Mouse (Mus musculus) left cerebral cortex, adult 18-20 months (tissue): ENCODE results near the gene Polr2a. TPM values are rescaled to one million over a fixed set of nuclear protein-coding genes. Genes with fewer than 3 reads are reported as not detected.
"Not testable (repeated sequence)": the region's sequence is repeated elsewhere in the genome, so short reads cannot be mapped to it uniquely, and the experiment has no call there.

Experiments
- DNase-seq, 2 experiments: peaks; one replicate each; pipeline ENCODE4 v3.0.0; 2021 to 2022; ENCODE audit warnings: low spot score in 2 of 2, mixed read lengths in 1 of 2
- total RNA-seq, 2 experiments: library from RNA; stranded (reverse); gene quantifications; 2 replicates each; pipeline ENCODE4 v1.2.3; 2021

The Polr2a gene
- total RNA-seq, 2 experiments from 2014 or later = 44.2 to 46.2 TPM

DNA sequence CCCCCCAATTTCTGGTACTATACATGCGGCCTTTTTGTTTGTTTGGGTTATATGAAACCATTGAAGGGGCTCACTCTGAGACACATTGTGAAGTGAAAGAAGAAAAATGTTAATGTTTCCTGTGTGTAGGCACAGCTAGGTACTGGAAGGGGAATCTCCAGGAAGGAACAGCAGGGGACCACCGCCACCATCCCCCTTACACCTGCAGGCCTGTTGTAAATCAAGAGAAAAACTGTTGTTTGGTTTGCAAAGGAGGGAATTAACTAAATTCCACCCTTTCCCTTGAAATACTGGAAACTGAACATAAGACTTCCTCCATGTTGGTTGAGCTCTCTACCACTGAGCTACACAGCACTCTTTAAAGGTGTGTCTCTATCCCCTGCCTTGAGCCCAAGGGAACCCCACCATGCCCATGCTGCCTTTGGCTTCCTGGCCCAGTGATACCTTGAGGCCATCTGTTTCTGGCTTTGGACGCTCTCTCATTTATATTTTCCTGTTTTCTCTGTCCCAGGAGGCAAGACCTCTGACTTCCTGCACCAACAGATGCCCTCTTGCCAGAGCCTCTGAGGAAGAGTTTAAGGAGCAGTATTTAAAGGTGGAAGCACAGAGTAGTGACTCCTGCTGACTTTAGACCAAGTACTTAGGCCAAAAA lies 49.7 kb downstream of the Polr2a start:
- no peak for DNase-seq

DNA sequence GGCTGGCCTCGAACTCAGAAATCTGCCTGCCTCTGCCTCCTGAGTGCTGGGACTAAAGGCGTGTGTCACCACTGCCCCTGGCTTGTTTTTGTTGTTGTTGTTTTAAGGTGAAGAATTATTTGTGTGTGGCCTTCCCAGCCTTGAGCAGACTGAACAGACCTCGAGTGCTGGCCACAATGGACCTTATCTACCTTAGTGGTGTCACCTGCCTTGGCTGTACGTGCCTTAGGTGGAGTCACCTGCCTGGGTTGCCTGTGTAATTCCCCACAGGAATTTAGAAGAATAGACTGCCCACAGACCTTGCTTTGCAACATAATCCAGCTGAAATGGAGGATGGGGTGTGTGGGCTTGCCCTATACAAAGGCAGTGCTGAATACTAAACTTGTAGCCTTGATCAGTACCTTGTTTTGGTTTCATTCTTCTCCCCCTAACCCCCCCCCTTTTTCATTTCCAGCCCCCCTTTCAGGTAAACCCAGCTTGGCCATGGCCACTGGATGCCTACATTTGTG lies 50.5 kb downstream of the Polr2a start:
- DNase-seq = no peak

DNA sequence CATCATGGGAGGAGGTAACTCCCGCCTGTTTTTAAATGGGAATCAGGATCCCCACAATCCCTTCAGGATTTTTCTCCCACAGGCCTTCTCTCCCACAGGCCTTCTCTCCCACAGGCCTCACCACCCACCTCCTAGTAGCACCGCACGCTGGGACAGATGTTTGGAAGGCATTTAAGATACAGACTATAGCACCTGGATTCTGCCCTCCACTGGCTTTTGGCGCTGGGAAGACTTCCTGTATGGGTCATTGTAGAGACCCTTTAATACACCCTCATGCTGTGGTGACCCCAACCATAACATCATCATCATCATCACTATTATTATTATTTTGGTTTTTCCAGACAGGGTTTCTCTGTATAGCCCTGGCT lies 51.0 kb downstream of the Polr2a start:
- no peak for DNase-seq

GRCm38 (mm10) chr11:69706775-69707479 lies 51.5 kb downstream of the Polr2a start:
- DNase-seq = peak; percentile 36 to 38

GRCm38 (mm10) chr11:69704613-69705010 lies 53.8 kb downstream of the Polr2a start:
- DNase-seq = no peak

DNA sequence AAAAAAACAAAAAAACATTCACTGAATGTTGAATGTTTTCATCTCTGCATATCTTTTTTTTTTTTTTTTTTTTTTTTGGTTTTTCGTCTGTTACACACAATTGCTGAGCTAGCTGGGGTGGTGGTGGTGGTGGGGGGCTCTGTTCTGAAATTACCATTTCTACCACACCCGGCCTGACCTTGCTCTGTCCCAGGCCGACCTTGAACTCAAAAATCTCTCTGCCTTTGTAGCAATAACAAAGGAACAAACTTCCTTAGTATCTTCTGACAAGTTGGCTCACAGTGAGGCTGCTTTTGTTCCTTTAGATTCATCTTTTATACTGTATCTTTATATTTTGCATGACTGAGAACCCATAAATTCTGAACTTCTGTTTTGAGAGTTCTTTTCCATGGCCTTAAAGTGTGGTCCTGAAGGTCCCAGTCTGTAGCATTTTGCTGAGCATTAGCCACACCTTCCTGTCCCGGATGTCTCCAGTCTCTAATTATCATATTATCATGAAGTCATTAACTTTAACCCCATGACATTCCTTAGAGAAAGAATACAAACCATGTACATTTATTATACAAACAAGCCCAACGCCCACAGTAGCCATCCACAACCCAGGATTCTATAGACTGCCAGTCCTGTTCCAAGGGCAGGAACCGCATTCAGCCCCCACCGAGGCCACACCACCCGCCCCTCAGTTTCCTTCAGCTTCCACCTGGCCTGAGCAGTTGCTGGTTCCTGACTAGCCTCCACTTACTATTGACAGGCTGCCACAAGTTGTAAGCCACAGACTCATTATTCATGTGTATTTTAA lies 54.4 kb downstream of the Polr2a start:
- DNase-seq = no peak

GRCm38 (mm10) chr11:69703381-69703780 lies 55.1 kb downstream of the Polr2a start:
- DNase-seq = not testable (repeated sequence)

DNA sequence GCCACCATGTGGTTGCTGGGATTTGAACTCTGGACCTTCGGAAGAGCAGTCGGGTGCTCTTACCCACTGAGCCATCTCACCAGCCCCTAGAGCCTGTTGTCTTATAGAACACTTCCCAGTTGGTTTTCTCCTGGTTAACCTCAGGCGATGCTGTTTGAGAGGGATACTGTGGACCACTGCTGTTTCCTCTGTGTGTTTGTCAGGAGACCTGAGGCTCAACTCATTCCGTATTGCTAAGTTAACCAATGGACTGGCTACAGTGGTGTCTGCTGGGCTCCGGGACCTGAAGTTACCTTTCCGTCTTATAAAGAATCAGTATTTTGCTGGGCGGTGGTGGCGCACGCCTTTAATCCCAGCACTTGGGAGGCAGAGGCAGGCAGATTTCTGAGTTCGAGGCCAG lies 55.6 kb downstream of the Polr2a start:
- DNase-seq = not testable (repeated sequence)

- no peak for DNase-seq
These were observed 58.8 kb downstream of the Polr2a start for GRCm38 (mm10) chr11:69699595-69699994.

GRCm38 (mm10) chr11:69698574-69698973 lies 59.9 kb downstream of the Polr2a start:
- no peak for DNase-seq

- DNase-seq = no peak
These were observed 61.0 kb downstream of the Polr2a start for GRCm38 (mm10) chr11:69697396-69697795.

GRCm38 (mm10) chr11:69695361-69696181 lies 62.9 kb downstream of the Polr2a start, which contains the start of the genes Tnfsf12 and Tnfsfm13:
TSS of gene Tnfsf12 (minus strand) at chr11:69695849.
TSS of gene Tnfsfm13 (minus strand) at chr11:69696098.
- DNase-seq = peak; percentile 45 to 53

DNA sequence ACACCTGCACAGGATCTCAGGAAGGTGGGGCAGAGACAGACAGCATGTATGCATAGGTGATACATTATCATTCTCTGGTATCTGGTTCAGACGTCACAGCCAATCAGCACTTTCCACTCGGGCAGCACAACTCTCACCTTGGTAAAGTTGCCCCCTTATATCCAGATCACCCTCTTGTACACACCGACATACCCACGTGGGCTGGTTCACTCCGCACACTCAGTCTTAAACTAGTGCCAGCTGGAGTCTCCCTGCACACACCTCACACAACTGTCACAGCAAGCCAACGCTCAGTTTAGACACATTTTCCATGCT lies 63.4 kb downstream of the Polr2a start:
- DNase-seq = no peak

GRCm38 (mm10) chr11:69693421-69693965 lies 64.9 kb downstream of the Polr2a start:
- no peak for DNase-seq

GRCm38 (mm10) chr11:69692863-69693262 lies 65.6 kb downstream of the Polr2a start:
- DNase-seq = no peak

DNA sequence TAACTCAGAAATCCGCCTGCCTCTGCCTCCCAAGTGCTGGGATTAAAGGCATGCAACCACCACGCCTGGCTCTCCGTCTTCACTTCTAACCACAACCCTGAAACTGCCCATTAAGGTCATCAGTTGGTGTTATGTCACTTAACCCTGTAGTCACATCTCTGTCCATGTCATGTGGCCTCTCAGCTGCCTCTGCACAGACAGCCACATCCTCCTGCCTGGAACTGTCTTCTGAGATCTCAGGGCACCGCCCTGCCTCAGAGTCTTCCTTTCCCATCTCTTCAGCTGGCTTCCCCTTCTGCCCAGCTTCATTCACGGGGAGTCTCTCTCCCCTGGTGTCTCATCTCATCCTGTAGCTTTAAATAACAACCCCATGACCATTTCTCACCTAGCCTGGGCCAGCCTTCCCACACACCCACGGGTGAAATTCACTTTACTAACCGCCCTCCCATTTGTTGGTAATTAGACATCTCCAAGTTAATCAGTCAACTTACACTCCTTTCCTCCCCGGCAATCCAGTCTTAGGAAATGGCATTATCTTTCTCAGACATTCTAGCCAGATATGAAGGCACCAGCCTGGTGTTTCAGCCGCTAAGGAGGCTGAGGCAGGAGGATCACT lies 66.1 kb downstream of the Polr2a start:
- no peak for DNase-seq

- no peak for DNase-seq
These were observed 68.5 kb downstream of the Polr2a start for GRCm38 (mm10) chr11:69689891-69690290.

GRCm38 (mm10) chr11:69687061-69687460 lies 71.4 kb downstream of the Polr2a start:
- no peak for DNase-seq

DNA sequence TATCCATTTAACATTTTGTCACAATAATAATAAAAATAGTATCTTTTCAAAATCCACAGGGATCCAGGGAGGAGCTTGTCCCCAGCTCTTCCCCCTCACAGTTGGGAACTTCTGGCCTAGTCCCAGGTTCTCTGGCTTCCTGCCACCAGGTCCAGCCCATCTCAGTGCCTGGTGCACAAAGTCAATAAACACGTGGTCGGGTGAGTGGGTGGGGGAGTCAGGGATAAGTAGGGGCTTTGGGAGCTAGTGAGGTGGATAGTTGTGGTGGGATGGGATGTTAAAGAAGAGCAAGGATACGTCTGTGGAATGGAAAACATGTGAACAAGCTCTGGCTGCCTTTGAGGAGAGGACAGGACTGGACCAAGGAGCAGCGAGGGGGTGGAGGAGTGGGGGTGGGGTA lies 72.1 kb downstream of the Polr2a start:
- no peak for DNase-seq

- DNase-seq = no peak
These were observed 72.8 kb downstream of the Polr2a start, which contains the start of gene Tnfsf13 for GRCm38 (mm10) chr11:69685526-69686148. TSS of gene Tnfsf13 (minus strand) at chr11:69685784.
